Mouse (Mus musculus) intestine, embryonic 14.5 days (tissue): Measurements from ENCODE around the gene Hadha. TPM values are rescaled to one million over a fixed set of nuclear protein-coding genes. Genes with fewer than 3 reads are reported as not detected.

ENCODE experiments used
- ATAC-seq: fragments of 200-750 bp; cut with Nextera tagmentation; replicated peaks from 2 replicates; pipeline ENCODE4 v1.8.0; 2017; ENCODE audit warnings: low read depth, moderate number of reproducible peaks, moderate TSS enrichment, moderate library complexity; ENCODE audit not compliant: low FRiP score, low TSS enrichment
- DNase-seq: peaks from one replicate; pipeline ENCODE4 v3.0.0-alpha.2; 2018; ENCODE audit warnings: low spot score
- H3K27ac ChIP-seq: fragments of 300-500 bp; sonication (generic); 2 replicates; pipeline ENCODE4 v1.5.1; 2014; ENCODE audit warnings: low read depth, mild to moderate bottlenecking, control low read depth
- H3K27me3 ChIP-seq: fragments of 300-500 bp; sonication (generic); replicated peaks from 2 replicates; pipeline ENCODE4 v1.6.1; 2014; ENCODE audit warnings: low read length, control low read depth; ENCODE audit not compliant: control insufficient read depth, insufficient read depth
- H3K36me3 ChIP-seq: fragments of 300-500 bp; sonication (generic); 2 replicates; pipeline ENCODE4 v1.6.1; 2014; ENCODE audit warnings: low read length, control low read depth; ENCODE audit not compliant: control insufficient read depth, insufficient read depth
- H3K4me1 ChIP-seq: fragments of 300-500 bp; sonication (generic); replicated peaks from 2 replicates; pipeline ENCODE4 v1.6.1; 2014; ENCODE audit warnings: low read length, control low read depth, mixed read lengths; ENCODE audit not compliant: control insufficient read depth, insufficient read depth
- H3K4me2 ChIP-seq: fragments of 300-500 bp; sonication (generic); 2 replicates; pipeline ENCODE4 v1.6.1; 2014; ENCODE audit warnings: low read length
- H3K4me3 ChIP-seq: fragments of 300-500 bp; sonication (generic); 2 replicates; pipeline ENCODE4 v1.5.1; 2014; ENCODE audit warnings: low read depth, low read length, control low read depth, mixed read lengths
- H3K9ac ChIP-seq: fragments of 300-500 bp; sonication (generic); 2 replicates; pipeline ENCODE4 v1.6.1; 2014; ENCODE audit warnings: mild to moderate bottlenecking, low read length
- H3K9me3 ChIP-seq: fragments of 300-500 bp; sonication (generic); 2 replicates; pipeline ENCODE4 v1.6.1; 2016; ENCODE audit warnings: low read length, control low read depth; ENCODE audit not compliant: control insufficient read depth
- WGBS: fragments of 180-500 bp; shearing (Covaris S2); extraction: QIAGEN DNeasy Blood & Tissue Kit; methylation state at CpG from one replicate; pipeline ENCODE4 v1.1.7; 2014; 5-methylcytosine and 5-hydroxymethylcytosine counted together
- polyA plus RNA-seq: library from polyadenylated mRNA; unstranded; fragments of >200 nt; fragmentation: Nextera tagmentation; extraction: Ambion mirVana; gene quantifications from 2 replicates; pipeline ENCODE4 v1.2.1, GENCODE M21; 2014

The Hadha gene
- polyA plus RNA-seq, 1 experiment from 2014 or later, result 133 TPM

DNA sequence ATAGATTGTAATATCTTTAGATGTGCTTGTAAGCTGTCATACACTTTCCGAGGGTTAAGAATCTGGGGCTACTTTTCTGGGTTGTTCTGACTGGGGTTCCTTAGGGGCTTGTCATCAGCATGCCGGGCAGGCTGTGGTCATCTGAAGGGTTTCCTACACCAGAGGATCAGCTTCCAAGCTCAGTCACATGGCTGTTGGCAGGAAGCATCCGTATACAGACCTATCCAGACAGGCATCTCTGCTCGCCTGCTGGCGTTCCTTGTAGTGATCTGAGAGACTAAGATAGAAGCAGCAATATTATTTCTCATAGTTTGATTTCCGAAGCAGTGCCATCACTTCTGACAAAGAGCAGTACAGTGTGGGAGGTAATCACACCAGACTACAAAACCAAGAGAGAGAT, 4.6 kb upstream of the Hadha start:
- Histone ChIP-seq H3K4me1 (peaks cover 6% of the 10 kb centered on the region; the same call in 1 of the 2 replicates), H3K4me3 (no peak overlapping the region), H3K27me3 (no peaks in the 10 kb centered on the region), H3K9ac (no peak overlapping the region), H3K36me3 (0 out of 2 replicates have a peak, but pooled peaks cover 3% of the 10 kb centered on the region), H3K9me3 (no peaks in the 10 kb centered on the region), H3K4me2 (no peak overlapping the region), H3K27ac (no peak overlapping the region)
- DNase-seq (no peak), ATAC-seq (no peak)
- WGBS, result 76% methylated on average over 6 of the region's 6 CpGs

DNA sequence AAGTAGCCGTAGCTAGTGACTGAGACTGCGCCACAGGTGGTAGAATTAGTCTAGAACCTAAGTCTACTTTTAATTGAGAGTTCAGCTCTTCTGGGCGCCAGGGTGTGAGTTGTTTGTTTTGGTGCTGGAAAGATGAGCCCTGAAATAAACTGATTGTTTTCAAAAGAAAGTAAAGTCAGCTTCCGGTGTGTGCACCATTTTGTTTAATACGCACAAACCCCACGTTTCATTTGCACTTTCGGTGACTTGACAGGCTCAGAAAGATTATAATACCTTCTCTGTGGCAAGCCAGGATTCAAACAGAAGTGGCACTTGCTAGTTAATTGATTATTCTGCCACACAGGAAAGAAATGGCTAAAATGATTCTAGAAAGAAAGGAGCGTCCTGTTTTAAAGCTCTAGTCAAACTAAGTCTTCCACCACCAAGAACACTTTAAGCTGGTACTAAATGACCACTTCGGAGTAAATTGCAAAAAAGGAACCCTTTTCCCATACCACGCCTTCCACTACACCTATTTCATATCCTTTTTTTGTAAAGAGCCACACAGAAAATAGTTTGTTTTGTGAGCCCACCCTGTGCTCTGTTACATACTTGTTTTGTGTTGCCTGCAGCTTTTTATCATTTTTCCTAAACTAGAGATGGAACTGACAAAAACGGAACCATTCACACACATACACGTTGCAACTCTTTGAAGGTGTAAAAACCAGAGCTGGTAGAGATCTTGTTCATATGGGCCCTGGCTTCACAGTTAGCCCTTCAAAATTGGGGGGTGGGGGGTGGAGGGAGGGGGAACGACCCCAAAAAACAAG, 1.1 kb upstream of the Hadha start:
- 27% methylated on average over 13 of the region's 13 CpGs for WGBS
- Histone ChIP-seq H3K27ac (peak overlapping the region; percentile 92; the same call in 1 of the 2 replicates), H3K36me3 (0 out of 2 replicates have a peak, but pooled peaks cover 3% of the 10 kb centered on the region), H3K4me3 (peak overlapping the region; percentile 92), H3K9ac (peak overlapping the region; percentile 84), H3K4me2 (peak overlapping the region; percentile 85), H3K27me3 (no peaks in the 10 kb centered on the region), H3K9me3 (no peaks in the 10 kb centered on the region), H3K4me1 (peaks cover 9% of the 10 kb centered on the region)
- DNase-seq, result no peak
- no peak for ATAC-seq

DNA sequence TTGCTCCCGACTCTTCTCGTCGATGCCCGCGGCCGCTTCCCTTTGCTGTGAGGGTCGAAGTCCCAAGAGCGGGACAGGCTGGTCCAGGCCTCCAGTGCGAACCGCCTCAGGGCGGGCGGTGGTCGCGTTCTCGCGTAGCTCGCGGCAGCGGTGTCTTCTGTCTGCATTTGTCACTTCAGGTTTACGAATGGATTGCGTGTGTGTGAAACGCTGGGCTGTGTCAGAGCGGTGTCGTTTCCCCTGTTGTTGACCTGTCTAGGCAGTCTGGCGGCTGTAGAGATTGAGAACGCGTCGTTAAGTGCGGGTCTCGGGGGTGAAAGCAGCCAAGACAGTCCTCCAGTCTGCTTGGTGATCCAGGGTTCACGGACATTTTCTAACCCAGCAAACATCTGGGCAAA, 432 bp upstream of the Hadha start:
- Histone ChIP-seq H3K4me2 (peak overlapping the region; percentile 85), H3K9ac (peak overlapping the region; percentile 84), H3K4me3 (peak overlapping the region; percentile 92), H3K27ac (peak overlapping the region; percentile 92), H3K27me3 (no peaks in the 10 kb centered on the region), H3K4me1 (peaks cover 9% of the 10 kb centered on the region), H3K9me3 (no peaks in the 10 kb centered on the region), H3K36me3 (0 out of 2 replicates have a peak, but pooled peaks cover 3% of the 10 kb centered on the region)
- no peak for DNase-seq
- ATAC-seq, result peak; percentile 70
- WGBS, result 1% methylated on average over 31 of the region's 31 CpGs

DNA sequence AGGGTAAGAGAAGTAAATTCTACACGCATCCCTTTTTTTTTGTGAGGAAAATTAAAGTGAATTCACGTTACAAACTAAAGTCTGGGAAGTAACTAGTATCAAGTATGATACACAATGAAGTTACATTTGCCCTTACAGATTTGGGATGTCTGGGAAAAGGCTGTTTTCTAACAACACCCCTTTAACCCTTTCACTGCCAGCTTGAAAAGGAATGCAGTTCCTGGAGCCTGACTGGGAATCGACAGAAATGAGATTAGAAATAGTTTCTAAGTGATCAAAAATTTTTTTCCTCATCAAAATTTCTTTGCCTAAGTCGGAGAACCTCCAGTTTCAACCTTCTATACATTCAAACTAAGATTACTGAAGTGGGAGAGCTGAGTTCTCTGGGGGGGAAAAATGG, 949 bp downstream of the Hadha start:
- Histone ChIP-seq H3K4me1 (peaks cover 9% of the 10 kb centered on the region), H3K9me3 (no peaks in the 10 kb centered on the region), H3K4me3 (peak overlapping the region; percentile 92), H3K9ac (peak overlapping the region; percentile 84), H3K4me2 (peak overlapping the region; percentile 85), H3K27ac (no peak overlapping the region), H3K36me3 (0 out of 2 replicates have a peak, but pooled peaks cover 3% of the 10 kb centered on the region), H3K27me3 (no peaks in the 10 kb centered on the region)
- WGBS, result 19% methylated on average over 4 of the region's 4 CpGs
- DNase-seq (no peak), ATAC-seq (no peak)

DNA sequence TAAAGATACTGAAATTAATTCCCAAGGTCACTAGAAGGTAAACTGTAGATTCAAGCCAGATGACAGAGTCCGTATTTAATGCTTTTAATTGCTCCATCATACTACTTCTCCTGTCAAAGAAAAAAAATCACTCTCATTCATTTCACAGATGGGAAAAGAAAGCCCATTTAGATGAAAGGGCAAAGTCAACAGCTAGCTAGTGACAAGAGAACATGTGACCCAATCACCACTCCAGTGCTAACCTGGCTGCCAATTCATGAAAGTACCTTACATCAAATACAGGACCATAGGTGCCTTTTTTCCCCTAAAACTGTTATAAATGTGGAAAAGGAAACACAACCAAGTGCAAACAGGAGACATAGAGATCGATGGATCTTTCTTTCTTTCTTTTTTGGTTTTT, 1.7 kb downstream of the Hadha start:
- no peaks in the 10 kb centered on the region for H3K9me3 ChIP-seq
- H3K4me1 ChIP-seq, result peaks cover 9% of the 10 kb centered on the region
- 85% methylated on average over 2 of the region's 2 CpGs for WGBS
- H3K36me3 ChIP-seq, result no peaks in the 10 kb centered on the region
- DNase-seq, result no peak
- no peaks in the 10 kb centered on the region for H3K27me3 ChIP-seq
- no peak for ATAC-seq
- no peak overlapping the region for H3K27ac ChIP-seq
- H3K4me2 ChIP-seq, result no peak overlapping the region
- no peak overlapping the region for H3K4me3 ChIP-seq
- H3K9ac ChIP-seq, result no peak overlapping the region

DNA sequence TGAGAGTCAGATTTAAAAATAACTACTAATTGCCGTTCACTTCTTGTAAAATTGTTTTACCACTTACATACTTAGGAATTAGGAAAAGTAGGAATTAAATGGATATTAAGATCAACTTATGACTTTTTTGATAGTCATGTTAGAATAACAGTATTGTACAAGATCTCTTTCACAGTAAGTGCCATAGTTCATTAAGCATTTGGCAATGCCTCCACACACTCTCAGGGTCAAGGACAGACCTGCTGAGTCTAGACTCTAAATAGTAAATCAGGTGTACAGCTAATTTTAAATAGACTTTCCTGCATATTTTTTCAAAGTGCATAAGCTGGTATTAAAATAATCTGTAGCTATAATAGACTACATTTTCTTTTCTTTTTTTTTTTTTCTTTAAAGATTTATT, 2.5 kb downstream of the Hadha start:
- Histone ChIP-seq H3K27ac (no peak overlapping the region), H3K4me2 (no peak overlapping the region), H3K4me1 (peaks cover 9% of the 10 kb centered on the region), H3K4me3 (no peak overlapping the region), H3K9me3 (no peaks in the 10 kb centered on the region), H3K27me3 (no peaks in the 10 kb centered on the region), H3K9ac (no peak overlapping the region), H3K36me3 (peaks cover under 1% of the 10 kb centered on the region; the same call in 1 of the 2 replicates)
- no peak for ATAC-seq
- no peak for DNase-seq
- 78% methylated on average over 1 of the region's 1 CpGs for WGBS

DNA sequence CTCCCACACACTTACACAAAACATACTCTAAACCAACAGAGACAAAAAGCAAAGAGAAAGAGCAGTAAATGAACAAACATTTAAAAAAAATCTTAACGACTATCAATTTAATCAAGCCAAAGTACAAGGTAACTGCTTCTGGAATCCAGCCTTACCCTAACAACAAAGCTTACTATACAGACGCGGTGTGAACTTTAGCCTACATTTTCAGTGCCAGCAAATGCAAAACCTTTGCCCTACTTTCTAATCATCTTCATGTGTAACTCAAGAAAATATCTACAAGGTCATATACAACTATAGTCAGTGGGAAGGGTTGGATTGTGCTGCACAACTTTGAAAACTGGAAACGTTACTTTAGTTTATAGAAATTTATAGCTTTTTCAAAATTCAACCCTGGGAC, 3.0 kb downstream of the Hadha start:
- Histone ChIP-seq H3K27me3 (no peaks in the 10 kb centered on the region), H3K36me3 (peaks cover 4% of the 10 kb centered on the region), H3K4me2 (no peak overlapping the region), H3K9me3 (no peaks in the 10 kb centered on the region), H3K27ac (no peak overlapping the region), H3K9ac (no peak overlapping the region), H3K4me3 (no peak overlapping the region), H3K4me1 (peaks cover 9% of the 10 kb centered on the region)
- DNase-seq (no peak), ATAC-seq (no peak)
- 67% methylated on average over 4 of the region's 4 CpGs for WGBS

DNA sequence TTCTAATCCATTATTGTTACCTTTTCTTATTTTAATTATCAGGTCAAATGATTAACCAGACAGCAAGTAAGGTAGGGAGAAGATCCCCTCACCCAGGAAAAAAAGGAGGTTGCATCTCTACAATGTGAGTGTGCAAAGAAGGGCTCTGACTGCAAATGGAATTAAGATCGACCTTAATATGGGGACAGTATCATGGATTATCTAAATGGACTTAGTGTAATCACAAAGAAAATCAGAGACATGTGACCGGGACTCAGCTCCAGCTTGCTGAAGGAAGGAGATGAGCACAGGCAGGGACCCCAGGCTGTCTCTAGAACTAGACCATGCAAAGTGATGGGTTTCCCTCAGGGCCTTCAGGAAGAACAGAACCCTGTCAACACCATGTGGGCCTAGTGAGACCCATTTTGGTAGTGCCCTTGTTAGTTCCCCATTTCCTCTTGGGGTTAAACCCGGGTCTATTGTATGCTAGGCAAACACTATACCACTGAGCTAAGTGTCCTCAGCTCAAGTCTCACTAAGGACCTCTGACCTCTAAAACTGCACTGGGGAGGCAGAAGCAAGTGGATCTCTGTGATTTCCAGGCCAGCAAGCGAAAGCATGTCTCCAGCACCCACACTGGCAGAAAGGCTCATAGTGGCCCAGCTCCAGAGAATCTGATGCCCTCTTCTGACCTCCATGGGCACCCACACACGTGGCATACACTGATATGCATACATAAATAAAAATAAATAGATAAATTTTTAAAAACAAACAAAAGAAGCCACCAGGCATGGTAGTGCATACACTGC, 6.6 kb downstream of the Hadha start:
- ATAC-seq (no peak), DNase-seq (no peak)
- Histone ChIP-seq H3K27me3 (no peaks in the 10 kb centered on the region), H3K36me3 (peaks cover 39% of the 10 kb centered on the region), H3K9ac (no peak overlapping the region), H3K9me3 (no peaks in the 10 kb centered on the region), H3K27ac (no peak overlapping the region), H3K4me2 (no peak overlapping the region), H3K4me1 (no peaks in the 10 kb centered on the region), H3K4me3 (no peak overlapping the region)
- 82% methylated on average over 5 of the region's 5 CpGs for WGBS
